Mouse (Mus musculus): ENCODE measurements around the gene Slc4a1. TPM values are rescaled to one million over a fixed set of nuclear protein-coding genes. Genes with fewer than 3 reads are reported as not detected.

Gene Slc4a1
- polyA plus RNA-seq, 1 experiment from 2014 or later = 20.2 TPM

- Histone ChIP-seq H3K4me1 (0 out of 2 replicates have a peak, but pooled peaks cover 3% of the 10 kb centered on the region), H3K9me3 (replicated peaks) (no peaks in the 10 kb centered on the region), H3K27ac (no peak overlapping the region), H3K4me3 (replicated peaks) (no peak overlapping the region), H3K9ac (no peak overlapping the region), H3K4me2 (no peak overlapping the region), H3K36me3 (no peaks in the 10 kb centered on the region), H3K27me3 (no peaks in the 10 kb centered on the region)
- 50% methylated on average over 12 of the region's 12 CpGs for WGBS
- no peak for ATAC-seq (replicated peaks; ENCODE audit: low FRiP score)
Measured at GRCm38 (mm10) chr11:102342742-102343141, 23.3 kb downstream of the Slc4a1 start.

DNA sequence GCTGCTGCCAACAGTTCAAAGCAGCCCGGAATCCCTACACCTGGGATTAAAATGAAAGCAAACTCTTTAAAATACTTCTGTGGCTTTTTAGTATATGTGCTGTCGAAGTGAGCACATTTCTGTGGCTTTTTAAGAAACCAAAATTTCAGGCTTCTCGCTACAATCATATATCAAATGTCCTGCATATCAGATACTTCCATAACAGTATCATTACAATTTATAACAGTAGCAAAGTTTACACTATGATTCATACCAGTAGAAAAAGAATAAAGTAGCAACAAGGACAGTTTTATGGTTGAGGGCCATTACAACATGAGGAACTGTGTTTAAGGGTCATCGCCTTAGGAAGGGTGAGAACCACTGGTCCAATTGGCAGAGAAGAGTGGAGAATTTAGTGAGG, 24.9 kb downstream of the Slc4a1 start:
- ATAC-seq (replicated peaks; ENCODE audit: low FRiP score) = no peak
- Histone ChIP-seq H3K9ac (no peak overlapping the region), H3K4me1 (no peaks in the 10 kb centered on the region), H3K27ac (no peak overlapping the region), H3K4me2 (no peak overlapping the region), H3K9me3 (replicated peaks) (no peaks in the 10 kb centered on the region), H3K27me3 (0 out of 2 replicates have a peak, but pooled peaks cover 3% of the 10 kb centered on the region), H3K36me3 (no peaks in the 10 kb centered on the region), H3K4me3 (replicated peaks) (no peak overlapping the region)
- 61% methylated on average over 4 of the region's 4 CpGs for WGBS

DNA sequence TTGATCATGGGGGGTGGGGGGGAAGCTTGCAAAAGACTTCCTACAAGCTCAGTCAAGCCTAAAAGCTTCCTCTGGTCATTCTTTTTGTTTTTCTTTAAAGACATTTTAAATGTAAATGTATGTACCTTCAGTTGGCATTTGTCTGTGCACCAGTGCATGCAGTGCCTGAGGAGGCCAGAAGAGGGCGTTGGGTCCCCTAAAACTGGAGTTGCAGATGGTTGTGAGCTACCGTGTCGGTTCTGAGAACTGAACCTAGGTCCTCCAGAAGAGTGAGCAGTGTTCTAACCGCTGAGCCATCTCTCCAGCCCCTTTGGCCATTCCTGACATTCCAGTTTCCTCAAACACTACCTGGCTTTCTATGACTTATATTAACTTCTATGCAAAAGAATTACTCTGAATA, 26.4 kb downstream of the Slc4a1 start:
- H3K27ac ChIP-seq = no peak overlapping the region
- 67% methylated on average over 4 of the region's 4 CpGs for WGBS
- H3K4me1 ChIP-seq = no peaks in the 10 kb centered on the region

DNA sequence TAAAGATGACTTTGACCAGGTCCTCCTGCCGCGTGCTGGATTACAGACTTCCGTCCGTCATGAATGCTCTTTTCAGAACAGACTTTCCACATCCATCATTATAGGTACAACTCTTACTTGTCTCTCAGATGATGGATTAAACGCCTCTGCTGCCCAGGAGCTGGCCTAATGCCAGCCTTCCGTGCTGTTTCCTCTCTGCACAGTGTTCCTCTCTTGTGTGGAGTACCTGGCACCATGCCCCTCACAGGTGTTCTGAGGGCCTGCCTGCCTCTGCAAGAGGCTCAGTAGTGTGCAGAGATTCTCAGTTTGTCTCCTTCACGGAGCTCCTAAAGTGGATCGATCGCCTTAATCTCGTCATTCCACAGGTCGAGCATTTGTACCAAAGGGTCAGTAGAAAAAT, 26.8 kb downstream of the Slc4a1 start:
- no peak overlapping the region for H3K27ac ChIP-seq
- WGBS = 74% methylated on average over 11 of the region's 11 CpGs
- ATAC-seq (replicated peaks; ENCODE audit: low FRiP score) = no peak
- no peak overlapping the region for H3K9ac ChIP-seq
- H3K27me3 ChIP-seq = 0 out of 2 replicates have a peak, but pooled peaks cover 3% of the 10 kb centered on the region
- H3K9me3 ChIP-seq (replicated peaks) = no peaks in the 10 kb centered on the region
- no peak overlapping the region for H3K4me3 ChIP-seq (replicated peaks)
- no peak overlapping the region for H3K4me2 ChIP-seq
- no peaks in the 10 kb centered on the region for H3K36me3 ChIP-seq
- H3K4me1 ChIP-seq = no peaks in the 10 kb centered on the region

More for the DNA sequence above, 26.4 kb downstream of the Slc4a1 start:
- Histone ChIP-seq H3K27me3 (0 out of 2 replicates have a peak, but pooled peaks cover 3% of the 10 kb centered on the region), H3K36me3 (no peaks in the 10 kb centered on the region), H3K9me3 (replicated peaks) (no peaks in the 10 kb centered on the region), H3K4me3 (replicated peaks) (no peak overlapping the region), H3K9ac (no peak overlapping the region), H3K4me2 (no peak overlapping the region)
- ATAC-seq (replicated peaks; ENCODE audit: low FRiP score) = no peak

DNA sequence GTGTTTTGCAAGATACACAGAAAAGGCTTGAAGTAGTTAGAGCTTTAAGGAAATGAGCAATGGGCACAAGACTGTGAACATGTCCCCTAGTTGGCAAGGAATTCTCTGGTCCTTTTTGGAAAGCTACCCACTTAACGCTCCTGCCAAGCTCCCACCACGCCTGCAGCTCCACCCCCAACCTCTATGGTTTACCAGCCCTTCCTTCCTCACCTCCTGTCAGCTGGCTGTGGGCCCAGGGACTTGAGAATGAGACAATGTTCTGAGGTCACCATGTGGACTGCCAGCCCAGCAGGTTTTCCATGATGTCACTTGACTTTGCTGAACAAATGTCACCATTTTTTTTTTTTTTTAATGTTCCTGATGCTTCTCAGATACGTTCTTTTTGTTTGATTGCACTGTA, 27.4 kb downstream of the Slc4a1 start:
- no peak for ATAC-seq (replicated peaks; ENCODE audit: low FRiP score)
- Histone ChIP-seq H3K36me3 (no peaks in the 10 kb centered on the region), H3K4me1 (no peaks in the 10 kb centered on the region), H3K9me3 (replicated peaks) (no peaks in the 10 kb centered on the region), H3K4me2 (no peak overlapping the region), H3K27me3 (0 out of 2 replicates have a peak, but pooled peaks cover 3% of the 10 kb centered on the region), H3K9ac (no peak overlapping the region), H3K4me3 (replicated peaks) (no peak overlapping the region), H3K27ac (no peak overlapping the region)
- 32% methylated on average over 3 of the region's 3 CpGs for WGBS

DNA sequence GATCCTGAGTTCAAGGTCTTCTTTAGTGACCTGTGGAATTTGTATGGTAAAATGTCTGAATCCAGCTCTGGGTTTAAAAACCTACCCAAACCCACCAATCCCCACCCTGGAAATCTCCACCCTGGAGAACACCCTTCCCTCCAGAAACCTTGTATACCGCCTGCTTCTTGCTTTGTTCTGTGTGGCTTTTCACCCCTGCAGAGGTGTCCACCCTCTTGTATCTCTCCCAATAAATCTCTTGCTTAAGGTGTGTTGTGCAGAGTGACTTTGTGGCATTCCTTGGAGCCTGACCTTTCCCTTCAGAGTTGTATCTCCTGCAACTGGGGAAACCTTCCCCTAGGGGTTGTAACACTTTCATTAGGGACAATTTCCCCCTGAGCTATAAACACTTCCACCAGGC, 28.1 kb downstream of the Slc4a1 start:
- no peak overlapping the region for H3K4me3 ChIP-seq (replicated peaks)
- ATAC-seq (replicated peaks; ENCODE audit: low FRiP score) = no peak
- no peak overlapping the region for H3K27ac ChIP-seq
- 0 out of 2 replicates have a peak, but pooled peaks cover 3% of the 10 kb centered on the region for H3K27me3 ChIP-seq
- WGBS = 26% methylated on average over 1 of the region's 1 CpGs
- H3K9ac ChIP-seq = no peak overlapping the region
- no peak overlapping the region for H3K4me2 ChIP-seq
- no peaks in the 10 kb centered on the region for H3K36me3 ChIP-seq
- H3K9me3 ChIP-seq (replicated peaks) = no peaks in the 10 kb centered on the region
- H3K4me1 ChIP-seq = no peaks in the 10 kb centered on the region

DNA sequence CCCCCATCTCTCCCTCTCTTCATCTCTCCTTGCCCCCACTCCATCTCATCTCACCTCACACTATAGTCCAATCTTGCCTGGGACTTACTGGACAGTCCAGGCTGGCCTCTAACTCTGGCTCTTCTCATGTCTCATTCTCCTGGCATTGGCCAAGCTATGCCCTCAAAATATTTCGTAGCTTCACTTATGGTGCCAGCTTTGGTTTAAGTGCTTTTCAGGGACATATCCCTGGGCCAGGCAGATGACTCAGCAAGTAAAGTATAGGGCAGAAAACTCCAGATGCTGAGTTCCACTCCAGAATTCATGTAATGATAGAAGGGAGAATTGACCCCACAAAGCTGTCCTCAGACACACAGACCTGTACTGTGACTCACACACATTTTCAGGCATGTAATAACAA, 29.8 kb downstream of the Slc4a1 start:
- Histone ChIP-seq H3K9me3 (replicated peaks) (no peaks in the 10 kb centered on the region), H3K4me1 (no peaks in the 10 kb centered on the region), H3K9ac (no peak overlapping the region), H3K4me3 (replicated peaks) (no peak overlapping the region), H3K27ac (no peak overlapping the region), H3K36me3 (no peaks in the 10 kb centered on the region), H3K27me3 (0 out of 2 replicates have a peak, but pooled peaks cover 3% of the 10 kb centered on the region), H3K4me2 (no peak overlapping the region)
- 92% methylated on average over 1 of the region's 1 CpGs for WGBS
- no peak for ATAC-seq (replicated peaks; ENCODE audit: low FRiP score)

DNA sequence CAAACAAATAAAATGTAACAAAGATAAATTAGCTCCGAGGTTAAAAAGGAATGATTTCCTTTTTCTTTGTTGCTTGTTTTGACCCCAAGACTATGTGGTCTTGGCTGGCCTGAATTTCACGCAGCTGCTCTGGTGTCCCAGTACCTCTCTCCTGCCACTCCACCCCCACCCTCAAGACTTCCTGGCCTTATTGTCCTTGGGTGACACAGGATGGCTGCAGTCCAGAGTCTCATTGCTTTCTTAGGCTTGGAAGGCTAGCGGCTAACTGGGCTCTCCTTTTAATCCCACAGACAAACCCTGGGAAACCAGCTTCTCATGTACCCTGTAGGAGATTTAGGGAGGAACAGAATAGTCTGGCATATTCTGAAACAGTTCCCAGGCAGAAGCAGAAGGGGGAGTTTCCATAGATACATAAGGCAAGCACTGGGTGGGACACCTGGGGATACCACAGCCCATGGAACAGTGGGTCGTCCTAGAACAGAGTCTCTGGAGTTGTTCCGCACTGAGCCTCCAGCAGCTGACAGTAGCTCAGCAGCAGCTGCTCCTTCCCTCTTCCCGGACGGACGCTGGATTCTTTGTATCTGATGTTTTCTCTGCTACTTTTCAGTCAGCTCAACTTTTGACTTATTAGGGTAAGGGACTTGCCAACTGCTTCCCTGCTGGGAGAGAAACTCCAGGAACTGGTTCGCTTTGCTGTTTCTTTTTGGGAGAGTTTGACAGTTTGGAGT, 30.9 kb downstream of the Slc4a1 start:
- 33% methylated on average over 9 of the region's 9 CpGs for WGBS
- ATAC-seq (replicated peaks; ENCODE audit: low FRiP score) = no peak
- 0 out of 2 replicates have a peak overlapping the region, but pooled peaks have one; percentile 24 for H3K27ac ChIP-seq

DNA sequence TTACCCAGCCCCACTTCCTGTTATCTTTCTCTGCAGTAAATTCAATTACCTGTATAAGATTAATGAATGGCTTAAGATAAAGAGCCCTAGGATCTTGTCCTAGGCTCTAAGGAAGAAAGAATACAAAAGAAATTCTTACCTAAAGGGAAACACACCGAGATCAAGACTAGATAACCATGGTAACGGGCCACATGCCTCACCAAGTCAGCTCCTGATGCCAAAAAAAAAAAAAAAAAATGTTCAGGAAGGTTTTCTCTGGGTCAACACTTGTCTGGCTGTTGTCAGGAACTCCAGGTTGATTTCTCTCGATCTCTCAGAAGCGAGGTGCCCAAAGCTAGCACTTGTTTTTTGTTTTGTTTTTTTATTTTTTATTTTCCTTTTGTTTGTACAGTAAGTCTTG, 32.0 kb downstream of the Slc4a1 start:
- Histone ChIP-seq H3K27me3 (0 out of 2 replicates have a peak, but pooled peaks cover 5% of the 10 kb centered on the region), H3K4me1 (no peaks in the 10 kb centered on the region), H3K9ac (no peak overlapping the region), H3K27ac (no peak overlapping the region), H3K4me3 (replicated peaks) (no peak overlapping the region), H3K4me2 (no peak overlapping the region), H3K9me3 (replicated peaks) (no peaks in the 10 kb centered on the region), H3K36me3 (no peaks in the 10 kb centered on the region)
- WGBS = 67% methylated on average over 4 of the region's 4 CpGs
- ATAC-seq (replicated peaks; ENCODE audit: low FRiP score) = no peak

More for the DNA sequence above, 30.9 kb downstream of the Slc4a1 start:
- H3K9me3 ChIP-seq (replicated peaks) = no peaks in the 10 kb centered on the region
- H3K9ac ChIP-seq = no peak overlapping the region
- H3K4me1 ChIP-seq = no peaks in the 10 kb centered on the region
- H3K27me3 ChIP-seq = 0 out of 2 replicates have a peak, but pooled peaks cover 5% of the 10 kb centered on the region
- H3K4me2 ChIP-seq = no peak overlapping the region
- no peak overlapping the region for H3K4me3 ChIP-seq (replicated peaks)
- H3K36me3 ChIP-seq = no peaks in the 10 kb centered on the region

DNA sequence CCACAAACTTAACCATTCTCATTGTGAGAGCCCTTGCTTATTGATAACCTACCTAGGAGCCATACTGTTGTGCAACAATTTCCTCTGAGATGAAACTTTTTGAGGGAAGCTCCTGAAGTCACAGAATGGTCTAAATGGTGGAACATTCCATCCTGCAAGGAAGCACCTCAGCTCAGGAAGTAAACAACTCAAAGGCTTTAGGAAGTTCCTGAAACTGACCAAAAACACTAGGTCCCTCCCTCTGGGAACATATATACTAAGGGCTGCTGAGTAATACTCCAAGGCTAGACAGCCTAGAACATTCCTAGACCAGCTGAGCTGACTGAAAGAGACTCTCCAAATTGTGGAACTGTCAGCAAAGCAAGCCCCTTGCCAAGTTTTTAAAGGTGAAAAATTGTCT, 32.9 kb downstream of the Slc4a1 start:
- no peaks in the 10 kb centered on the region for H3K9me3 ChIP-seq (replicated peaks)
- H3K4me1 ChIP-seq = no peaks in the 10 kb centered on the region
- H3K27me3 ChIP-seq = 0 out of 2 replicates have a peak, but pooled peaks cover 5% of the 10 kb centered on the region
- no peak overlapping the region for H3K27ac ChIP-seq
- no peak overlapping the region for H3K4me2 ChIP-seq
- ATAC-seq (replicated peaks; ENCODE audit: low FRiP score) = no peak
- H3K9ac ChIP-seq = no peak overlapping the region
- no peak overlapping the region for H3K4me3 ChIP-seq (replicated peaks)
- H3K36me3 ChIP-seq = no peaks in the 10 kb centered on the region

GRCm38 (mm10) chr11:102331806-102332205, 34.2 kb downstream of the Slc4a1 start:
- WGBS = 57% methylated on average over 4 of the region's 4 CpGs
- no peaks in the 10 kb centered on the region for H3K4me1 ChIP-seq
- no peak overlapping the region for H3K4me2 ChIP-seq
- no peak overlapping the region for H3K27ac ChIP-seq
- no peak overlapping the region for H3K4me3 ChIP-seq (replicated peaks)
- no peak for ATAC-seq (replicated peaks; ENCODE audit: low FRiP score)
- no peak overlapping the region for H3K9ac ChIP-seq
- no peaks in the 10 kb centered on the region for H3K36me3 ChIP-seq
- 0 out of 2 replicates have a peak, but pooled peaks cover 2% of the 10 kb centered on the region for H3K27me3 ChIP-seq
- no peaks in the 10 kb centered on the region for H3K9me3 ChIP-seq (replicated peaks)

DNA sequence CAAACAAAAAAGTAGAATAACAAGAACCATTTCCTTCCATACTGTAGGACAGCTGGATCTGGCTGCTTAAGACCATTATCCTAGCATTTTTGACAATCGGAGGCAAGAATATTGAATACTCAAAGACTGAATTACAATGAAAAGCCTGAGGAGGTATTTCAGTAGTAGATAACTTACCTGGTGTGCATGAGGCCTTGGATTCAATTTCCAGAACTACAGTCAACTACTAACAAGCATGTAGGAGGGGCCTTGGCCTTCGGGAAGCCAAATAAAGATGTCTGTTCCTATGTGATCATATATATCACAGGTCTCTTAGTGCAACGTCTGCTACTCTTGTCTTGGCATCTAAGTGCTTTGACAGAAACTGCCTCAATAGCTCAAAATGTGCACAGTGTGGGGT, 36.0 kb downstream of the Slc4a1 start:
- 69% methylated on average over 3 of the region's 3 CpGs for WGBS
- Histone ChIP-seq H3K4me3 (replicated peaks) (no peak overlapping the region), H3K4me1 (no peaks in the 10 kb centered on the region), H3K27me3 (0 out of 2 replicates have a peak, but pooled peaks cover 2% of the 10 kb centered on the region), H3K4me2 (no peak overlapping the region), H3K9ac (no peak overlapping the region), H3K9me3 (replicated peaks) (no peaks in the 10 kb centered on the region), H3K27ac (no peak overlapping the region), H3K36me3 (no peaks in the 10 kb centered on the region)
- ATAC-seq (replicated peaks; ENCODE audit: low FRiP score) = no peak
